Mouse (Mus musculus) heart, embryonic 12.5 days (tissue): ENCODE data around the gene Defb21. TPM values are rescaled to one million over a fixed set of nuclear protein-coding genes. Genes with fewer than 3 reads are reported as not detected.
A peak's percentile ranks its signal among the peaks of the same experiment; 100 is the strongest.

Experiments used
- ATAC-seq: fragments of 200-750 bp; cut with Nextera tagmentation; 2 replicates; pipeline ENCODE4 v1.8.0; 2017; ENCODE audit warnings: moderate TSS enrichment, moderate library complexity; ENCODE audit not compliant: insufficient number of reproducible peaks, low FRiP score
- H3K27ac ChIP-seq: fragments of 300-500 bp; sonication (generic); 2 replicates; pipeline ENCODE4 v1.5.1; 2016; ENCODE audit warnings: mild to moderate bottlenecking, moderate library complexity; ENCODE audit not compliant: poor library complexity, severe bottlenecking
- H3K27me3 ChIP-seq: fragments of 300-500 bp; sonication (generic); replicated peaks from 2 replicates; pipeline ENCODE4 v1.6.1; 2016; ENCODE audit warnings: mild to moderate bottlenecking, moderate library complexity
- H3K36me3 ChIP-seq: fragments of 300-500 bp; sonication (generic); 2 replicates; pipeline ENCODE4 v1.6.1; 2016; ENCODE audit warnings: mild to moderate bottlenecking, moderate library complexity
- H3K4me1 ChIP-seq: fragments of 300-500 bp; sonication (generic); replicated peaks from 2 replicates; pipeline ENCODE4 v1.6.1; 2016; ENCODE audit warnings: mild to moderate bottlenecking
- H3K4me2 ChIP-seq: fragments of 300-500 bp; sonication (generic); 2 replicates; pipeline ENCODE4 v1.6.1; 2016; ENCODE audit warnings: mild to moderate bottlenecking, moderate library complexity
- H3K4me3 ChIP-seq: fragments of 300-500 bp; sonication (generic); 2 replicates; pipeline ENCODE4 v1.5.1; 2016; ENCODE audit warnings: mild to moderate bottlenecking
- H3K9ac ChIP-seq: fragments of 300-500 bp; sonication (generic); 2 replicates; pipeline ENCODE4 v1.6.1; 2016; ENCODE audit warnings: mild to moderate bottlenecking, moderate library complexity
- H3K9me3 ChIP-seq: fragments of 300-500 bp; sonication (generic); replicated peaks from 2 replicates; pipeline ENCODE4 v1.6.1; 2016; ENCODE audit warnings: mild to moderate bottlenecking, moderate library complexity
- WGBS: fragments of 180-500 bp; shearing (Covaris S2); methylation state at CpG from one replicate; pipeline ENCODE4 v1.1.7; 2016; 5-methylcytosine and 5-hydroxymethylcytosine counted together
- polyA plus RNA-seq: library from polyadenylated mRNA; unstranded; fragments of >200 nt; fragmentation: Nextera tagmentation; extraction: Ambion mirVana; gene quantifications from 2 replicates; pipeline ENCODE4 v1.2.1, GENCODE M21; 2016

Gene Defb21
- polyA plus RNA-seq, result not detected in 2 replicates

- no peak for ATAC-seq
- H3K27me3 ChIP-seq, result peaks cover 2% of the 10 kb centered on the region
- H3K4me3 ChIP-seq, result no peak within 1 kb of the TSS
- WGBS, result 57% methylated on average over 11 of the region's 11 CpGs
- H3K9me3 ChIP-seq, result no peaks in the 10 kb centered on the region
- H3K4me1 ChIP-seq, result no peaks in the 10 kb centered on the region
- H3K4me2 ChIP-seq, result no peak within 1 kb of the TSS
- H3K9ac ChIP-seq, result no peak within 1 kb of the TSS
- no peak within 1 kb of the TSS for H3K27ac ChIP-seq
- H3K36me3 ChIP-seq, result no peaks in the 10 kb centered on the region
Measured at GRCm38 (mm10) chr2:152572114-152572794, at the start of gene Defb21. Gene Defb21, plus strand, starts transcription at chr2:152572744.

DNA sequence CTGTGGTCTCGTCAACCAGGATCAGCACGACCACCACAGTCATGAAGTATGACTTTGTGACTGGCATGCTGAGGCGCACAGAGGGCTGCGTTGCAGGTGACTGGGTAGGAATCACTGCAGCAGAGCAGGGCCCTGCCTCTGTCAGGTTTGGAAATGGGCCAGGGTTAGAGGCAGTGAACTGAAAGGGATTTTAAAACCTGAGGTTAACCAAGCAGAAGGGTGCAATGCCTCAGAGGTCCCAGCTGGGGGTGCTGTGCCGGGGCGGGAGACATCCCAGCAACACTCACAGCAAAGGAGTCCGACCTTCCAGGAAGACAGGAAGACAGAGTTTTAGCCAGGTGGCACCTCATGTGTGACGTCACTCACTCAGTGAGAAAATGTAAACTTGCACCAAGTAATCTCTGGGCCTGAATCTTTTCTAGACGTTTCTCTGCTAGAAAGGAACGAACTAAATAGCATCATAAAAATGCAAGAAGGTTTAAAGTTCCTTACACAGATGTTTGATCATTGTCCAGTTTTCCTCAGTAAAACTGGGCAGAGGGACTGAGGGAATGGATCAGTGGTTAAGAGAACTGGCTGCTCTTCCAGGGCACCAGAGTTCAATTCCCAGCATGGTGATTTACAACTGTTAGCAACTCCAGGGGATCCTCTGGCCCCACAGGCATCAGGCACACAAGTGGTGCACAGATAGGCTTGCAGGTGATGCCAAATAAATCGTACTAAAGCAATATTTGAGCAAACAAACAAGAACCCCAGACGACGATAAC, 32.4 kb upstream of the Defb21 start, which contains the start of gene Defb29:
Gene Defb29, minus strand, starts transcription at position 155 of the 767 bp plus-strand sequence.
- 51% methylated on average over 13 of the region's 13 CpGs for WGBS
- no peak within 1 kb of the TSS for H3K4me2 ChIP-seq
- ATAC-seq, result no peak

GRCm38 (mm10) chr2:152541979-152542378, 30.6 kb upstream of the Defb21 start:
- no peak overlapping the region for H3K4me3 ChIP-seq
- no peak for ATAC-seq
- H3K4me1 ChIP-seq, result 0 out of 2 replicates have a peak, but pooled peaks cover 3% of the 10 kb centered on the region
- 78% methylated on average over 9 of the region's 9 CpGs for WGBS
- H3K36me3 ChIP-seq, result no peaks in the 10 kb centered on the region
- H3K4me2 ChIP-seq, result no peak overlapping the region
- no peak overlapping the region for H3K27ac ChIP-seq
- H3K9ac ChIP-seq, result no peak overlapping the region
- H3K27me3 ChIP-seq, result no peaks in the 10 kb centered on the region
- H3K9me3 ChIP-seq, result peaks cover 4% of the 10 kb centered on the region

More for the DNA sequence above, 32.4 kb upstream of the Defb21 start, which contains the start of gene Defb29:
- Histone ChIP-seq H3K4me1 (0 out of 2 replicates have a peak, but pooled peaks cover 3% of the 10 kb centered on the region), H3K27me3 (no peaks in the 10 kb centered on the region), H3K4me3 (no peak within 1 kb of the TSS), H3K36me3 (no peaks in the 10 kb centered on the region), H3K27ac (no peak within 1 kb of the TSS), H3K9me3 (peaks cover 4% of the 10 kb centered on the region), H3K9ac (no peak within 1 kb of the TSS)

- WGBS, result 74% methylated on average over 2 of the region's 2 CpGs
- no peak overlapping the region for H3K9ac ChIP-seq
- no peak overlapping the region for H3K4me2 ChIP-seq
- 0 out of 2 replicates have a peak, but pooled peaks cover 3% of the 10 kb centered on the region for H3K4me1 ChIP-seq
- H3K27me3 ChIP-seq, result no peaks in the 10 kb centered on the region
- peaks cover 4% of the 10 kb centered on the region for H3K9me3 ChIP-seq
- no peak for ATAC-seq
- no peak overlapping the region for H3K27ac ChIP-seq
- no peak overlapping the region for H3K4me3 ChIP-seq
- no peaks in the 10 kb centered on the region for H3K36me3 ChIP-seq
Measured at GRCm38 (mm10) chr2:152542897-152543296, 29.6 kb upstream of the Defb21 start.

DNA sequence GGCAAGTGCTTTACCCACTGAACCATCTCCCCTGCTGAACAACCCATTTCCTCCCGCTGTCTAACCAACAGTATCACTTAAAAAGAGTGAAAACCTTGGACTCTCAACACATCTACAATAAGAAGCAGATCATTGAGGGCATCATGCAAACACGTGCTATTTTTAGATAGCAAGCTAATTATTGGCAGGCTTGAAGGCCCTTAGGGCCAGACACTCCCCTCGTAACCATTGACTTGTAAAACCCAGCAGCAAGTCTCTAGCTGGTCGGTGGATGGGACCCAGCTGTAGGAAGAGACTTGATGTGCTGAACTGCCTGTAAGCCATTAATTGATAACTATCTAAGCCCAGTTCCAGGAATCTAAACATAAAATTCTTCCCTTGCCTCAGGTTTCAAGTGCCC, 29.1 kb upstream of the Defb21 start:
- H3K9ac ChIP-seq, result no peak overlapping the region
- H3K27ac ChIP-seq, result no peak overlapping the region
- no peaks in the 10 kb centered on the region for H3K36me3 ChIP-seq
- H3K4me2 ChIP-seq, result no peak overlapping the region
- peaks cover 4% of the 10 kb centered on the region for H3K9me3 ChIP-seq
- WGBS, result 58% methylated on average over 4 of the region's 4 CpGs
- ATAC-seq, result no peak
- H3K4me3 ChIP-seq, result no peak overlapping the region
- no peaks in the 10 kb centered on the region for H3K27me3 ChIP-seq
- 0 out of 2 replicates have a peak, but pooled peaks cover 3% of the 10 kb centered on the region for H3K4me1 ChIP-seq

- H3K36me3 ChIP-seq, result no peaks in the 10 kb centered on the region
- H3K27me3 ChIP-seq, result no peaks in the 10 kb centered on the region
- peaks cover 4% of the 10 kb centered on the region for H3K9me3 ChIP-seq
- no peak overlapping the region for H3K9ac ChIP-seq
- peak; percentile 33; the same call in 1 of the 2 replicates for ATAC-seq
- no peak overlapping the region for H3K4me3 ChIP-seq
- no peak overlapping the region for H3K4me2 ChIP-seq
- no peak overlapping the region for H3K27ac ChIP-seq
- H3K4me1 ChIP-seq, result 0 out of 2 replicates have a peak, but pooled peaks cover 3% of the 10 kb centered on the region
- WGBS, result 31% methylated on average over 4 of the region's 4 CpGs
Measured at GRCm38 (mm10) chr2:152544691-152545090, 27.9 kb upstream of the Defb21 start.

DNA sequence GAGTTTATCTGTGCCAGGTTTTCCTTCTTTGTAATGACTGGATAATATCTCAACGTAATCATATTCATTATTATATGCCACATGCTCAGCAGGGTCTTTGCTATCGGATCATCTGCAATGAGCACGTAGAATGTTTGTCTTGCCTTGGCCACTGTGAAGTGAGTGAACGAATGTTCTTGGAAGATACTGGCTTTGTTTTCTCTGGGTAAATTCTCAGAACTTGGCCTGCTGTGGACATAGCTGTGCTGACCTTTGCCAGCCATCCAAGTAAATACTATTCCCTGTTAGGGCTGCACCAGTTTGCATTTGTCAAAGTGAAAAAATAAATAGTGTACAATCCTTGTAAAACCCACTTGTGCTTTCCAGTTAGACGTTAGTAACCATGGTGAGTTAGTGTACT, 24.4 kb upstream of the Defb21 start:
- Histone ChIP-seq H3K27me3 (no peaks in the 10 kb centered on the region), H3K27ac (no peak overlapping the region), H3K9ac (no peak overlapping the region), H3K4me3 (no peak overlapping the region), H3K4me2 (no peak overlapping the region), H3K4me1 (0 out of 2 replicates have a peak, but pooled peaks cover 3% of the 10 kb centered on the region), H3K36me3 (no peaks in the 10 kb centered on the region), H3K9me3 (no peaks in the 10 kb centered on the region)
- WGBS, result 74% methylated on average over 5 of the region's 5 CpGs
- ATAC-seq, result no peak

- ATAC-seq, result no peak
- H3K27me3 ChIP-seq, result no peaks in the 10 kb centered on the region
- H3K9ac ChIP-seq, result no peak overlapping the region
- peak overlapping the region; percentile 44 for H3K4me2 ChIP-seq
- no peak overlapping the region for H3K4me3 ChIP-seq
- H3K27ac ChIP-seq, result no peak overlapping the region
- no peaks in the 10 kb centered on the region for H3K36me3 ChIP-seq
- H3K4me1 ChIP-seq, result no peaks in the 10 kb centered on the region
- H3K9me3 ChIP-seq, result no peaks in the 10 kb centered on the region
- WGBS, result 11% methylated on average over 16 of the region's 16 CpGs
Measured at GRCm38 (mm10) chr2:152553774-152554423, 18.6 kb upstream of the Defb21 start.

DNA sequence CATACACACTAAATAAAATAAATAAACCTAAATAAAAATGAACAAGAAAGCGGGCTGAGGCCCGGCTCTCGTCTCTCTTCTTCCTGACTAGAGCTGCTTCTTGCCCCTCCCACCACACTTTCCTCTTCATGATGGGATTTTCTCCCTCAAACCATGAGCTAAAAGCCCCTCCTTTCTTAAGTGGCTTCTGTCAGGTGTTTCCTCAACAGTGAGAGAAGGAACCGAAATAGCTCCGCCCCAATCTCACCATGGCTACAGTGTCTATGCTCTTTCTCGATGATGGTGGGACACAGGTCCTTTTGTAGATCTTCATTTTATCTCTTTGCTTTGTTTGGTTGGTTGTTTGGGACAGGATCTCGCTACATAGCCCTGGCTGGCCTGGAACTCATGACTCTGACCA, 15.9 kb upstream of the Defb21 start:
- no peaks in the 10 kb centered on the region for H3K4me1 ChIP-seq
- no peak overlapping the region for H3K4me2 ChIP-seq
- 81% methylated on average over 7 of the region's 7 CpGs for WGBS
- no peaks in the 10 kb centered on the region for H3K9me3 ChIP-seq
- H3K27me3 ChIP-seq, result no peaks in the 10 kb centered on the region
- no peak for ATAC-seq
- H3K36me3 ChIP-seq, result no peaks in the 10 kb centered on the region
- H3K4me3 ChIP-seq, result no peak overlapping the region
- no peak overlapping the region for H3K27ac ChIP-seq
- no peak overlapping the region for H3K9ac ChIP-seq

GRCm38 (mm10) chr2:152569038-152569437, 3.5 kb upstream of the Defb21 start, which contains the start of gene Gm17416:
Gene Gm17416, plus strand, starts transcription at chr2:152569338.
- no peak within 1 kb of the TSS for H3K4me3 ChIP-seq
- no peaks in the 10 kb centered on the region for H3K36me3 ChIP-seq
- no peak within 1 kb of the TSS for H3K27ac ChIP-seq
- peaks cover 2% of the 10 kb centered on the region for H3K27me3 ChIP-seq
- no peak within 1 kb of the TSS for H3K4me2 ChIP-seq
- H3K4me1 ChIP-seq, result no peaks in the 10 kb centered on the region
- ATAC-seq, result no peak
- no peak within 1 kb of the TSS for H3K9ac ChIP-seq
- 86% methylated on average over 5 of the region's 5 CpGs for WGBS
- H3K9me3 ChIP-seq, result no peaks in the 10 kb centered on the region

DNA sequence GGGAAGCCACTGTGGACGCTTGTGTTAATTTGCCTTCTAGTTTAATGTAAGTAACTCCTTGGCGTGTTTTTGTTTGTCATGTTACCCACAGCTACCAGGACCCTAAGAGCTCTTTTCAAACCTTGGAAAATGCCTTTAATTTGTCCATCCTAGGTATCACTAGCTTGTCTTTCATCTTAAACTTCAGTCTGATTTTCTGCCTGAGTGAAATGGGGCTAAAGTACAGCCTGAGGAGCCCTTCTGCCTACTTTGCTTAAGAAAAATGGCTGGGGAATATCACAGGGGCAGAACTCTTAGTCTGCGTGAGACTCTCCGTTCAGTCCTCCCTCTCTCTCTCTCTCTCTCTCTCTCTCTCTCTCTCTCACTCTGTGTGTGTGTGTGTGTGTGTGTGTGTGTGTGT, 2.7 kb upstream of the Defb21 start:
- Histone ChIP-seq H3K27me3 (peaks cover 2% of the 10 kb centered on the region), H3K4me3 (no peak overlapping the region), H3K9ac (no peak overlapping the region), H3K4me2 (no peak overlapping the region), H3K4me1 (no peaks in the 10 kb centered on the region), H3K9me3 (no peaks in the 10 kb centered on the region), H3K27ac (no peak overlapping the region), H3K36me3 (no peaks in the 10 kb centered on the region)
- ATAC-seq, result no peak
- WGBS, result 71% methylated on average over 4 of the region's 4 CpGs
